Mouse (Mus musculus): ENCODE results near the gene Mmp27. TPM values are rescaled to one million over a fixed set of nuclear protein-coding genes. Genes with fewer than 3 reads are reported as not detected.

Gene Mmp27
- polyA plus RNA-seq, 1 experiment from 2014 or later, result not detected

DNA sequence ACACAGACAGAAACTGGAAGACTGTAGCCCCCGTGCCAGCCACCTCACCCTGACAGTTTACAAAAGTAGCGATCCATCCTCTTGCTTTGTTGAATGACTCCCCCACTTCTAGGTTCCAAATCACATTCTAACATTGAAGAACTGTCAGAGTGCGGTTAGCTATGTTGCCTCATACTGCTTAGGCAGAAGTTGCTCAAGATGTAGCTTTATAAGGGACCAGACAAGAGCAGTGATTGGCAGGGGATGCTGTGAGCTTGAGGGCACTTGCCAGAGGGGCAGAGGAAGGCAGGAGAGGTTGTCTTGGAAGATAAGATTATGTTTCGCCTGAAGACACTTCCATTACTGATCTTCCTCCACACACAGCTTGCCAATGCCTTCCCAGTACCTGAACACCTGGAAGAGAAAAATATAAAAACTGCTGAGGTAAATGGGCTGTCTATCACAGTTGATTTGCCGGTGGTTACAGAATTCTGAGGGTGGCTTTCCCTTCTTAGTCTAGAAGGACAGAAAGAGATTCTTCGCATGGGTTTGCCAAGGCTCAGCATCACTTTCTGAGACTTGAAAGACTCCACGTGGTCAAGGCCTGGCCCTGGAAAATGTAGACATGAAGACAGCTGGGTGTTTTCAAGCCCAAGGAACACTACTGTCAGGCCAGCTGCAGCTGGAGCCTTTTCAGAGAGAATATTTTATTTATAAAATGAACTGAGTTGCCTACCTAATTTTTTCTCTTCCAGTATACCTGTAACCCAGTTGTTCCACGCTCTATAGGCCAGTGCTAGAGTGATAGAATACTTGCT, 12.8 kb upstream of the Mmp27 start, which contains the start of gene Mmp8:
Gene Mmp8, plus strand, starts transcription at position 236 of the 797 bp plus-strand sequence.
- H3K4me2 ChIP-seq (replicated peaks; ENCODE audit: low read depth, low read length), result no peak within 1 kb of the TSS
- H3K9me3 ChIP-seq (ENCODE audit: control insufficient read depth, low read length), result no peaks in the 10 kb centered on the region
- H3K27me3 ChIP-seq (ENCODE audit: control insufficient read depth, insufficient read depth, low read length), result no peaks in the 10 kb centered on the region
- H3K4me3 ChIP-seq (ENCODE audit: low read length), result no peak within 1 kb of the TSS
- no peak within 1 kb of the TSS for H3K9ac ChIP-seq (ENCODE audit: low read depth, low read length)
- no peaks in the 10 kb centered on the region for H3K4me1 ChIP-seq (ENCODE audit: control insufficient read depth, insufficient read depth, low read length)
- 76% methylated on average over 8 of the region's 8 CpGs for WGBS
- no peaks in the 10 kb centered on the region for H3K36me3 ChIP-seq (ENCODE audit: control insufficient read depth, insufficient read depth, low read length)
- no peak within 1 kb of the TSS for H3K27ac ChIP-seq (ENCODE audit: low read depth, low read length)
- peak; percentile 35; the same call in 1 of the 2 replicates for ATAC-seq (ENCODE audit: low FRiP score, low TSS enrichment)

DNA sequence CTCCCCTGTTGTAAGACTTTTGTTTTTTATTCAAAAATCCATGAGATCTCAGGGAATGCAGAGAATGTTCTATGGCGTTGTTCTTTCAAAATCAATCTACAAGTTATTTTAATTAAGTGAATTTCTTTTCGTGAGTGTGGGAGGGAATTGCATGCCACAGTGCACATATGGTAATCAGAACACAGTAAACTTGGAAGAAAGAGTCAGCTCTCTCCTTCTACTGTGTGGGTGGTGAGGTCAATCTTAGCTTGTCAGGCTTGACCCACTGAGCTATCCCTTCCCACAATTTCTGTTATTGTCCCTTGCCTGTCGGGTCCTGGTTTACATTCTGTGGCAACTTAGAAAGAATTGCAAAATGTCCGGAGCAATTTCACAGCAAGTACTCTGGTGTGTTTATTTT, 11.2 kb upstream of the Mmp27 start:
- Histone ChIP-seq H3K4me3 (ENCODE audit: low read length) (no peak overlapping the region), H3K4me1 (ENCODE audit: control insufficient read depth, insufficient read depth, low read length) (no peaks in the 10 kb centered on the region), H3K9me3 (ENCODE audit: control insufficient read depth, low read length) (no peaks in the 10 kb centered on the region), H3K27me3 (ENCODE audit: control insufficient read depth, insufficient read depth, low read length) (no peaks in the 10 kb centered on the region), H3K9ac (ENCODE audit: low read depth, low read length) (no peak overlapping the region), H3K36me3 (ENCODE audit: control insufficient read depth, insufficient read depth, low read length) (no peaks in the 10 kb centered on the region), H3K27ac (ENCODE audit: low read depth, low read length) (no peak overlapping the region), H3K4me2 (replicated peaks; ENCODE audit: low read depth, low read length) (no peak overlapping the region)
- ATAC-seq (ENCODE audit: low FRiP score, low TSS enrichment), result no peak
- 60% methylated on average over 4 of the region's 4 CpGs for WGBS

DNA sequence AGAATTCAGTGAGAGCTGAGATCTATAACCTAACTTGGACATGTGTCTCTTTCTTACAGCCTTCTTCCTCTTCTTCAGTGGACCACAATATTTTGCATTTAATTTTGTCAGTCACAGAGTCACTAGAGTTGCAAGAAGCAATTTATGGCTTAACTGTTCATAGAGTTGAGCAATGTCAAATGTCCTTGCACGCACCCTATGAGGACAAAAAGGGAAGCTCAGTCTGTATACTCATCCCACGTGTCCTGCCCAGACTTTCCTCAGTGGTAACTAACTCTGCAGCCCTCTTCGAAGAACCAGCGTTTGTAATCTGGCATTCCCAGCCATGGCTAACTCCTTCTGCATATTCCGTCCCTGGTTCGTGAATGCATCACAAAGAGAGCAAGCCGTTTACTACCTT, 3.8 kb upstream of the Mmp27 start:
- Histone ChIP-seq H3K27ac (ENCODE audit: low read depth, low read length) (no peak overlapping the region), H3K4me2 (replicated peaks; ENCODE audit: low read depth, low read length) (no peak overlapping the region), H3K4me3 (ENCODE audit: low read length) (no peak overlapping the region), H3K36me3 (ENCODE audit: control insufficient read depth, insufficient read depth, low read length) (no peaks in the 10 kb centered on the region), H3K4me1 (ENCODE audit: control insufficient read depth, insufficient read depth, low read length) (no peaks in the 10 kb centered on the region), H3K27me3 (ENCODE audit: control insufficient read depth, insufficient read depth, low read length) (no peaks in the 10 kb centered on the region), H3K9me3 (ENCODE audit: control insufficient read depth, low read length) (no peaks in the 10 kb centered on the region), H3K9ac (ENCODE audit: low read depth, low read length) (no peak overlapping the region)
- no peak for ATAC-seq (ENCODE audit: low FRiP score, low TSS enrichment)
- WGBS, result 60% methylated on average over 7 of the region's 7 CpGs

DNA sequence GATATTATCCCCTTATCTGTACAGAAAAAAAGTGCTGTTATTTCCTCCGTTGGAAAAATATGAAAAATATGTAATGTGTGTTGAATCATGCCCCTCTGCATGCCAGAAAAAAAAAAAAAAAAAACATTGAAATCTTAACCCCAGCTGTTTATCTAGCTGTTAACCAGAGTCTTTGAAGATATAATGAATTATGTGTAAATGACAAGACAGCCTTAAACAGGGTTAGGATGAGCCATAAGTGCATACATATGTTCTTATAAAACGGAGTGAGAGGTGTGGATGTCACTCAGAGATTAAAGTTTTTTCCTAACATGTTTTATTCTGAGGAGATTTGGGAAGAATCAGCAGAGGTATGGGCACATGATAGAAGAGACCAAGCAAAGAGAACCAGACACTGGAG, 3.3 kb upstream of the Mmp27 start:
- Histone ChIP-seq H3K4me3 (ENCODE audit: low read length) (no peak overlapping the region), H3K36me3 (ENCODE audit: control insufficient read depth, insufficient read depth, low read length) (no peaks in the 10 kb centered on the region), H3K27me3 (ENCODE audit: control insufficient read depth, insufficient read depth, low read length) (no peaks in the 10 kb centered on the region), H3K27ac (ENCODE audit: low read depth, low read length) (no peak overlapping the region), H3K4me2 (replicated peaks; ENCODE audit: low read depth, low read length) (no peak overlapping the region), H3K9me3 (ENCODE audit: control insufficient read depth, low read length) (no peaks in the 10 kb centered on the region), H3K4me1 (ENCODE audit: control insufficient read depth, insufficient read depth, low read length) (no peaks in the 10 kb centered on the region), H3K9ac (ENCODE audit: low read depth, low read length) (no peak overlapping the region)
- WGBS, result 47% methylated on average over 2 of the region's 2 CpGs
- ATAC-seq (ENCODE audit: low FRiP score, low TSS enrichment), result no peak

DNA sequence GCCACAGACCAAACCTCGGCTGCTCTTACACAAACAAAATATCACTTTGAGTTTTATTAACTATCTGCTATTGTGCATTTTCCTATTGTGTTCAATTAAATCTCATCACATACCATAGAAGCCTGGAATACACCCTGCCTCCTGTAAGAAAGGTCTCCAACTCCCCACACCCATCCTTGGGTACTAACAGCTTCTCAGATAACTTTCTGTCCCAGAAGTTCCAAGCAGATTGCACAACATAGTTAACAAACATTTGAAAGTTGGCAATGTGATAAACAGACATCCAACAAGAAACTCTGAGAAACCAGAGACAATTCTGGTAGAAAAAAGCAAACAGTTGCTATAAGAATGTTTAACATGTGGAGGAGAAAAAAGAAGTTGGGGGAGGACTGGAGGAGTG, 711 bp upstream of the Mmp27 start:
- Histone ChIP-seq H3K36me3 (ENCODE audit: control insufficient read depth, insufficient read depth, low read length) (no peaks in the 10 kb centered on the region), H3K4me3 (ENCODE audit: low read length) (no peak overlapping the region), H3K4me2 (replicated peaks; ENCODE audit: low read depth, low read length) (no peak overlapping the region), H3K9me3 (ENCODE audit: control insufficient read depth, low read length) (no peaks in the 10 kb centered on the region), H3K4me1 (ENCODE audit: control insufficient read depth, insufficient read depth, low read length) (no peaks in the 10 kb centered on the region), H3K27ac (ENCODE audit: low read depth, low read length) (no peak overlapping the region), H3K9ac (ENCODE audit: low read depth, low read length) (no peak overlapping the region), H3K27me3 (ENCODE audit: control insufficient read depth, insufficient read depth, low read length) (no peaks in the 10 kb centered on the region)
- ATAC-seq (ENCODE audit: low FRiP score, low TSS enrichment), result no peak
- WGBS, result 81% methylated on average over 1 of the region's 1 CpGs

DNA sequence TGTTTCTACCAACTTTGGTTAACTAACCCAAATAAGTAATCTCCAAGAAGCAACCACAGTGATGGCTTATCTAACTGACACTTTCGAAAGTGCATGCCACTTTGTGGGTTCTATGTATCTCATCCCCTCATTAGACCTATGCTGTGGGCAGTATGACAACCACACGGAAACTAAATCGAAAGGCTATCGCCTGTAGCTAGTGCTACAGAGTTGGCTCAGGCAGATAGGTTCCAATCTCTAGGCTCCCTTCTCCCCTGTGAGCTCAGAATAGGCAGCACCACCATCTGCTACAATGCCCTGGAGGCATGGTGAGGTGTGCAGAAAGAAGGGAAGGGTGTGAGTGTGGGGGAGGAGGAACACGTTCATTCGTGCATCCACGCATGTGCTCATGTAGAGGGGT, 992 bp downstream of the Mmp27 start:
- H3K27me3 ChIP-seq (ENCODE audit: control insufficient read depth, insufficient read depth, low read length), result no peaks in the 10 kb centered on the region
- H3K27ac ChIP-seq (ENCODE audit: low read depth, low read length), result no peak overlapping the region
- H3K36me3 ChIP-seq (ENCODE audit: control insufficient read depth, insufficient read depth, low read length), result no peaks in the 10 kb centered on the region
- H3K4me2 ChIP-seq (replicated peaks; ENCODE audit: low read depth, low read length), result no peak overlapping the region
- ATAC-seq (ENCODE audit: low FRiP score, low TSS enrichment), result peak; percentile 18; the same call in 1 of the 2 replicates
- H3K4me3 ChIP-seq (ENCODE audit: low read length), result no peak overlapping the region
- WGBS, result 79% methylated on average over 7 of the region's 7 CpGs
- H3K4me1 ChIP-seq (ENCODE audit: control insufficient read depth, insufficient read depth, low read length), result no peaks in the 10 kb centered on the region
- H3K9ac ChIP-seq (ENCODE audit: low read depth, low read length), result no peak overlapping the region
- H3K9me3 ChIP-seq (ENCODE audit: control insufficient read depth, low read length), result no peaks in the 10 kb centered on the region

DNA sequence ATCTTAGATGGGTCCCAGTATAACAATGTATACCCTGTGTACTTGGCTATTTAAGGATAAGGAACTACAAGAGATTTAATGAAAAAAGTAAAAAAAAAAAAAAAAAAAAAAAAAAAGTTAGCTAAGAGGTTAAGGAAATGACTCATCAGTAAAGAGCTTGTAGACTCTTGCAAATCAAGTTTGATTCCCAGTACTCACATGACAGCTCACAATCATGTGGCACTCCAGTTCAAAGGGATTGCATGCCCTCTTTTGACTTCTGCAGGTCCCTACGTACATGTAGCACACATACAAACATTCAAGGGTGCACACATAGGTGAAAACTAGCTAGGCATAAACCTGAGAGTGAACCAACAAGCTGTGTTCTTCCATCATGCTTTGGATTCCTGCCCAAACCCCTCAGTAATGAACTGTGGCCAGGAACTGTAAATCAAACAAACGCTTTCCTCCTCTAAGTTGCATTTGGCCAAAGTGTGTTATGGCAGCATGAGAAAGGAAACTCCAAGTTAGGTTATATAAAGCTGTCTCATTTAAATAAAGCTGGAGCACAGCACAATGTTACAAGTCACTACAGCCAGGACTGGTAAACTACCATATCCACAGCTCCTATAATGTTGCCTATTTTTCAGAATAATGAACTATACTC, 1.6 kb downstream of the Mmp27 start:
- Histone ChIP-seq H3K4me3 (ENCODE audit: low read length) (no peak overlapping the region), H3K4me1 (ENCODE audit: control insufficient read depth, insufficient read depth, low read length) (no peaks in the 10 kb centered on the region), H3K4me2 (replicated peaks; ENCODE audit: low read depth, low read length) (no peak overlapping the region), H3K27ac (ENCODE audit: low read depth, low read length) (no peak overlapping the region), H3K9me3 (ENCODE audit: control insufficient read depth, low read length) (no peaks in the 10 kb centered on the region), H3K36me3 (ENCODE audit: control insufficient read depth, insufficient read depth, low read length) (no peaks in the 10 kb centered on the region), H3K27me3 (ENCODE audit: control insufficient read depth, insufficient read depth, low read length) (no peaks in the 10 kb centered on the region), H3K9ac (ENCODE audit: low read depth, low read length) (no peak overlapping the region)
- peak; percentile 53; the same call in 1 of the 2 replicates for ATAC-seq (ENCODE audit: low FRiP score, low TSS enrichment)
- WGBS, result 36% methylated on average over 2 of the region's 2 CpGs

DNA sequence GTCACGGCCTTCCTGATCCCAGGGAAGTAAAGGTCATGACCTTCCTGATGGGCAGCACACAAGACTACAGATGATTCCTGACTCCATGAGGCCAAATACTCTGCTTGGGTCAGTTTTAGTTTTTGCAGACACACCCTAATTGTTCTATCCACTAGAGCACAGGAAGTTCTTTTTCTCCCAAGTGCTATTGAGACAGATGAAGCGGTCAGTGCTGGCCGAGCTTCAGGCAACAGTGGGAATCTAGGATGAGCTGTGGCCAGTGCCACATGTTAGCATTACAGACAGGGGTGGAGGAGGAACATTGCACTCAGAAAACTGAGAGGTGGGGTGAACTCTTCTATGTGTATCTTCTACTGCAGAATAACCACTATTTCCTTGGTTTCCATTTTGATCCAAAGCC, 4.3 kb downstream of the Mmp27 start:
- 79% methylated on average over 3 of the region's 3 CpGs for WGBS
- Histone ChIP-seq H3K9me3 (ENCODE audit: control insufficient read depth, low read length) (no peaks in the 10 kb centered on the region), H3K27me3 (ENCODE audit: control insufficient read depth, insufficient read depth, low read length) (no peaks in the 10 kb centered on the region), H3K27ac (ENCODE audit: low read depth, low read length) (no peak overlapping the region), H3K4me1 (ENCODE audit: control insufficient read depth, insufficient read depth, low read length) (no peaks in the 10 kb centered on the region), H3K4me3 (ENCODE audit: low read length) (no peak overlapping the region), H3K4me2 (replicated peaks; ENCODE audit: low read depth, low read length) (no peak overlapping the region), H3K36me3 (ENCODE audit: control insufficient read depth, insufficient read depth, low read length) (no peaks in the 10 kb centered on the region), H3K9ac (ENCODE audit: low read depth, low read length) (no peak overlapping the region)
- ATAC-seq (ENCODE audit: low FRiP score, low TSS enrichment), result no peak

DNA sequence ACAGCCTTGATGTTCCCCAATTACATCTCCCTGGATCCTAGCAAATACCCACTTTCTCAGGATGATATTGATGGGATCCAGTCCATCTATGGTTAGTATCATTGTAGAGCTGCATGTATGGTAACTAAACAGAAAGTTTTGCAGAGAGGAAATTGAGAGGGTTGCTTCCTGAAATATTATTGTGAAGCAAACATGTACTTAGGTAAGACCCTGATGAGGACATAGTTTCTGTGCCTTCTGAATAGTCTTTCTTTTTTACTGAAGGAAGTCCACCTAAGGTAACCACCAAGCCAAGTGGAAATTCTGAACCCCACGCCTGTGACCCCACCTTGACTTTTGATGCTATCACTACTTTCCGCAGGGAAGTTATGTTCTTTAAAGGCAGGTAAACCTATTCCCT, 6.2 kb downstream of the Mmp27 start:
- no peak overlapping the region for H3K4me2 ChIP-seq (replicated peaks; ENCODE audit: low read depth, low read length)
- no peak overlapping the region for H3K4me3 ChIP-seq (ENCODE audit: low read length)
- WGBS, result 88% methylated on average over 2 of the region's 2 CpGs
- no peaks in the 10 kb centered on the region for H3K4me1 ChIP-seq (ENCODE audit: control insufficient read depth, insufficient read depth, low read length)
- no peaks in the 10 kb centered on the region for H3K9me3 ChIP-seq (ENCODE audit: control insufficient read depth, low read length)
- no peak for ATAC-seq (ENCODE audit: low FRiP score, low TSS enrichment)
- H3K27ac ChIP-seq (ENCODE audit: low read depth, low read length), result no peak overlapping the region
- H3K36me3 ChIP-seq (ENCODE audit: control insufficient read depth, insufficient read depth, low read length), result no peaks in the 10 kb centered on the region
- H3K27me3 ChIP-seq (ENCODE audit: control insufficient read depth, insufficient read depth, low read length), result no peaks in the 10 kb centered on the region
- H3K9ac ChIP-seq (ENCODE audit: low read depth, low read length), result no peak overlapping the region

Measured in kidney, embryonic 14.5 days (tissue).